Mouse (Mus musculus) embryo, embryonic 11 days (tissue): ENCODE data around the gene Naa25.

Experiments
- DNase-seq: peaks from one replicate; pipeline ENCODE4 v3.0.0-alpha.2; 2015

Naa25 gene

GRCm38 (mm10) chr5:121397187-121398145 lies at the start of gene Naa25:
Naa25 (plus strand) TSS chr5:121397936.
- peak; percentile 99 for DNase-seq

- DNase-seq, result no peak
Measured at GRCm38 (mm10) chr5:121359229-121359628, 38.5 kb upstream of the Naa25 start.

GRCm38 (mm10) chr5:121361696-121362095 lies 36.0 kb upstream of the Naa25 start:
- no peak for DNase-seq

- no peak for DNase-seq
Measured at GRCm38 (mm10) chr5:121363441-121363840, 34.3 kb upstream of the Naa25 start.

GRCm38 (mm10) chr5:121366449-121367225 lies 31.1 kb upstream of the Naa25 start:
- no peak for DNase-seq

GRCm38 (mm10) chr5:121367255-121367654 lies 30.5 kb upstream of the Naa25 start:
- no peak for DNase-seq

GRCm38 (mm10) chr5:121371712-121372111 lies 26.0 kb upstream of the Naa25 start:
- no peak for DNase-seq

- DNase-seq, result no peak
Measured at GRCm38 (mm10) chr5:121374790-121375189, 22.9 kb upstream of the Naa25 start.

GRCm38 (mm10) chr5:121376972-121377371 lies 20.8 kb upstream of the Naa25 start:
- peak; percentile 38 for DNase-seq

- DNase-seq, result no peak
Measured at GRCm38 (mm10) chr5:121378678-121379256, 19.0 kb upstream of the Naa25 start.

- no peak for DNase-seq
Measured at GRCm38 (mm10) chr5:121380692-121381091, 17.0 kb upstream of the Naa25 start.

- no peak for DNase-seq
Measured at GRCm38 (mm10) chr5:121383857-121384756, 13.6 kb upstream of the Naa25 start.

GRCm38 (mm10) chr5:121384757-121385460 lies 12.8 kb upstream of the Naa25 start:
- peak; percentile 63 for DNase-seq

- DNase-seq, result peak; percentile 97
Measured at GRCm38 (mm10) chr5:121385461-121386119, 12.1 kb upstream of the Naa25 start, which contains the start of gene Trafd1. Trafd1 (minus strand) TSS chr5:121385632.

- DNase-seq, result no peak
Measured at GRCm38 (mm10) chr5:121386120-121386909, 11.4 kb upstream of the Naa25 start.

- no peak for DNase-seq
Measured at GRCm38 (mm10) chr5:121387126-121387525, 10.6 kb upstream of the Naa25 start.

GRCm38 (mm10) chr5:121389106-121389505 lies 8.6 kb upstream of the Naa25 start:
- DNase-seq, result no peak

GRCm38 (mm10) chr5:121389691-121390090 lies 8.0 kb upstream of the Naa25 start:
- no peak for DNase-seq

- peak; percentile 75 for DNase-seq
Measured at GRCm38 (mm10) chr5:121392667-121393380, 4.9 kb upstream of the Naa25 start.
